Mouse (Mus musculus) spleen, adult 2 months (tissue): ENCODE data around the gene Gak. TPM values are rescaled to one million over a fixed set of nuclear protein-coding genes. Genes with fewer than 3 reads are reported as not detected.
"Not testable (repeated sequence)": the region's sequence is repeated elsewhere in the genome, so short reads cannot be mapped to it uniquely, and the experiment has no call there.

Experiments used
- DNase-seq, 2 experiments: peaks; one replicate each; pipeline versions ENCODE4 v3.0.0 to v3.0.0-alpha.2; 2012 to 2021; ENCODE audit warnings: low spot score in 2 of 2, low read depth in 1 of 2
- H3K27ac ChIP-seq: fragments of 200-500 bp; 2 replicates; pipeline ENCODE4 v1.5.1; 2012; ENCODE audit warnings: low read length, inconsistent platforms; ENCODE audit not compliant: insufficient read depth
- H3K27me3 ChIP-seq: fragments of 200-500 bp; 2 replicates; pipeline ENCODE4 v1.6.1; 2012; ENCODE audit warnings: mild to moderate bottlenecking, moderate library complexity, low read length, inconsistent platforms; ENCODE audit not compliant: control insufficient read depth, insufficient read depth
- H3K36me3 ChIP-seq: fragments of 200-500 bp; 2 replicates; pipeline ENCODE4 v1.6.1; 2012; ENCODE audit warnings: mild to moderate bottlenecking, low read length, inconsistent platforms; ENCODE audit not compliant: control insufficient read depth, insufficient read depth
- H3K4me1 ChIP-seq: fragments of 200-500 bp; 2 replicates; pipeline ENCODE4 v1.6.1; 2011; ENCODE audit warnings: inconsistent platforms; ENCODE audit not compliant: control insufficient read depth, insufficient read depth, insufficient read length
- H3K4me3 ChIP-seq: fragments of 200-500 bp; 2 replicates; pipeline ENCODE4 v1.5.1; 2011; ENCODE audit warnings: mild to moderate bottlenecking, inconsistent platforms; ENCODE audit not compliant: insufficient read depth, insufficient read length; ENCODE audit errors: extremely low read depth
- CTCF ChIP-seq: fragments of 200-500 bp; IDR thresholded peaks from 2 replicates; pipeline ENCODE4 v1.5.1; 2011; ENCODE audit warnings: mild to moderate bottlenecking, inconsistent platforms; ENCODE audit not compliant: insufficient read depth, insufficient read length, insufficient replicate concordance; ENCODE audit errors: extremely low read depth
- POLR2A ChIP-seq: fragments of 200-500 bp; IDR thresholded peaks from 2 replicates; pipeline ENCODE4 v1.6.1; 2011; ENCODE audit warnings: low read depth, low read length, inconsistent platforms
- WGBS: fragments of 180-500 bp; shearing (Covaris S2); methylation state at CpG from one replicate; pipeline ENCODE4 v1.1.7; 2018; 5-methylcytosine and 5-hydroxymethylcytosine counted together
- polyA plus RNA-seq: library from polyadenylated mRNA; depleted of rRNA; stranded (reverse); fragments of >200 nt; gene quantifications from 2 replicates; pipeline ENCODE4 v1.2.3, GENCODE M21; 2012

Gak gene
- polyA plus RNA-seq, 1 experiment, result 69.2 TPM

DNA sequence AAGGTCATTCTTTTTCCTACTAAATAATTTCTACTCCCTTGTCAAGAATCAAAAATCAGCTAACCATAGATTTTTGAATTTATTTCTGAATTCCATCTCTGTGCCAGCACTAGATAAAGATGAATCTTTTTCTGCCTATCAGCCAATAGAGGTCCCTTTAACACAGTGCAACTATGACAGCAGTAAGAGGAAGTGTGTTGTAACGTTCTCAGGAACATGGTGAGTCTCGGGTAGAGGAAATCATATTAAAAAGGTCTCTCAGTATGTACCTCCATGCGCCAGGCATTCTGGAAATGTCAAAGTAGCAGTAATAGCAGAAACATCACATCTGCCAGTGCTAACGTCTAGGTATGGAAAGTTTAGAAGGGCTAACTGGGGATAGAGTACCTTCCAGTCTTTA, 6.6 kb upstream of the Gak start:
- DNase-seq, result no peak
- WGBS, result 35% methylated on average over 4 of the region's 4 CpGs
- Histone ChIP-seq H3K36me3 (peaks cover 2% of the 10 kb centered on the region), H3K4me3 (no peak overlapping the region), H3K27ac (no peak overlapping the region), H3K4me1 (no peaks in the 10 kb centered on the region), H3K27me3 (no peaks in the 10 kb centered on the region)
- TF ChIP-seq CTCF (no peak), POLR2A (no peak)

DNA sequence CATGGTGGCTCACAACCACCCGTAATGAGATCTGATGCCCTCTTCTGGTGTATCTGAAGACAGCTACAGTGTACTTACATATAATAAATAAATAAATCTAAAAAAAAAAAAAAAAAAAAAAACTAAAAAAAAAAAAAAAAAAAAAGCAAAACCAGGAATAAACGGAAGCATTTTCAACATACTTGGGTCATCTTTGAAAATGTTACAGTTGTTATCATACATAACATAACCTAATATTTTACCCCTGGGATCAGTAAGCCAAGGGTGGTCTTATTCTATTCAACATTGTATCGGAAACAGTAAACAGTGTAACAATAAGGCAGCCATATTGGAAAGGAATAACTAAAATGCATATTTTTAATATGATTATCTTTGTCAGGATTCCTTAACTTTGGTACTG, 4.5 kb upstream of the Gak start:
- WGBS, result 81% methylated on average over 3 of the region's 3 CpGs
- not testable (repeated sequence) for DNase-seq, H3K4me1 ChIP-seq, H3K27me3 ChIP-seq, H3K4me3 ChIP-seq, H3K36me3 ChIP-seq, H3K27ac ChIP-seq

DNA sequence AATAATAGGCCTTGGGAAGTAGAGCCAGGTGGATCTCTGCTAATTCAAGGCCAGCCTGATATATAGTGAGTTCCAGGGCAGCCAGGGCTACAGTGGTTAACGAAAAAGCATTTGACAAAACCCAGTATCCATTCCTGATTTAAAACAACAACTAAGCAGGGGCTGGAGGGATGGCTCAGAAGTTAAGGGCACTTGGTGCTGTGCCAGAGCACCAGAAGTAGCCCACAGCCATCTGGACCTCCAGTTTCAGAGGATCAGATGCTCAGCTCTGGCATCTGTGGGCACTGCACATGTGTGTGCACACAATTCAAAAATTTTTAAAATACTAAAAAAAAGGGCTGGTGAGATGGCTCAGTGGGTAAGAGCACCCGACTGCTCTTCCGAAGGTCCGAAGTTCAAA, 4.1 kb upstream of the Gak start:
- no peaks in the 10 kb centered on the region for H3K27me3 ChIP-seq
- no peaks in the 10 kb centered on the region for H3K4me1 ChIP-seq
- no peak for DNase-seq
- H3K27ac ChIP-seq, result no peak overlapping the region
- WGBS, result 90% methylated on average over 4 of the region's 4 CpGs
- H3K36me3 ChIP-seq, result peaks cover 2% of the 10 kb centered on the region
- no peak overlapping the region for H3K4me3 ChIP-seq
- TF ChIP-seq POLR2A (no peak), CTCF (no peak)

DNA sequence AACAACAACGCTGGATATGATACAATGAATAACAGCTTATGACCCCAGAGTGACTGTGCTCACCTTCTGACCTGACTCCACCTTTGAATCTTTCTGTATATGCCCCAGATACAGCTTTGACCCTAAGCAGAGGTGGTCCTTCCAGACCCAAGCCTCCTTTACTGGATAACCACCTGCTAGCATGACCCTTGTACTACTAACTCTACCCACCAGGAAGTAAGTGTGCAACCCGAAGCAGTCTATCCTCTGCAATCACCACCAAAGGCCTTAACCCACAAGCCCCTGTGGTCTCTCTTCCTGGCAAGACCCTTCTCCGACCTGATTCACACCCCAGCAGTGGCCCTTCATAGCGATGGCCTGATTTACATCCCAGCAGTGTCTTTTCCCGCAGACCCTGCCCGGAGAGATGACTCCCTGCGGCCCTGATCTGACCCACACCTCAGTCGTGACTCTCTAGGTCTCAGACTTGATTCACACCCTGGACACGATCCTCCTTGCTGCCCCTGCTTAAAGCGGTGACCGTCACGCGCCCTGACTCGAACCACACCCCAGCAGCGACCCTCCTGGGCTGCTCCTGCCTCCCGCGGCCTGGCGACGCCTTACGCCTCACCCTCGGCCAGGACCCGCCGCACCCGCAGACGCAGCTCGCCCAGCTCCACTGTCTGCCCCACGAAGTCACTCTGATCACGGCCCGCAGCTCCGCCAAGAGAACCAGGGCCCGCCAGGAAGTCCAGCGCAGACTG, 493 bp downstream of the Gak start:
- peaks cover 2% of the 10 kb centered on the region; the same call in 1 of the 2 replicates for H3K4me1 ChIP-seq
- under 1% methylated on average over 32 of the region's 32 CpGs for WGBS
- H3K27ac ChIP-seq, result peak overlapping the region; percentile 91
- peaks cover 6% of the 10 kb centered on the region for H3K36me3 ChIP-seq
- TF ChIP-seq CTCF (no peak), POLR2A (no peak)
- H3K4me3 ChIP-seq, result peak overlapping the region; percentile 77
- DNase-seq, result peak in 1 of 2 experiments; percentile 14
- H3K27me3 ChIP-seq, result no peaks in the 10 kb centered on the region

DNA sequence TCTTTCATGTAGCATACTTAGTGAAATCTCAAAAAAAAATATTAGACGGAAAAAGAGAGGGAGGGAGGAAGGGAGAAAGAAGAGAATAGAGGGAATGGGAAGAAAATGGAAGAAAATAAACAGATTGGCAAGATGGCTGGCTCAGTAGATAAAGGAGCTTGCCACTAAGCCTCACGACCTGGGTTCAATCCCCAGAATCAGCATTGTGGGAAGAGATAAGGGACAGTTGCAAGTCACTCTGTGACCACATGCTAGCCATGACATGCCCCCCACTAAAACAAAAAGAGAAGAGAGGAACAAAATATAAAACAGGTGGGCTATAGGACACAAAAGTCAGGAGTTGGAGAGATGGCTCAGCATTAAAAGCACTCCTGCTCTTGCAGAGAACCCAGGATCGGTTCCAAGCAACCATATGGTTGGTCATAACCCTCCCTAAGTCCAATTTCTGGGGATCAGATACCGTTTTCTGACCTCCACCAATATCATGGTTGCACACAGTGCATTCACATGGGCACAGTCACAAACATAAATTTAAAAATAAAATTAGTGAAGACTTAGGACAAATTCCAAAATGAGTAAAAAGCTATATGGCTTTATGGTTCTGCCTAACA, 3.4 kb downstream of the Gak start:
- H3K4me1 ChIP-seq, result peaks cover 2% of the 10 kb centered on the region; the same call in 1 of the 2 replicates
- H3K27ac ChIP-seq, result no peak overlapping the region
- DNase-seq, result no peak
- no peak overlapping the region for H3K4me3 ChIP-seq
- WGBS, result 77% methylated on average over 4 of the region's 4 CpGs
- TF ChIP-seq CTCF (no peak), POLR2A (no peak)
- H3K27me3 ChIP-seq, result no peaks in the 10 kb centered on the region
- peaks cover 28% of the 10 kb centered on the region for H3K36me3 ChIP-seq

DNA sequence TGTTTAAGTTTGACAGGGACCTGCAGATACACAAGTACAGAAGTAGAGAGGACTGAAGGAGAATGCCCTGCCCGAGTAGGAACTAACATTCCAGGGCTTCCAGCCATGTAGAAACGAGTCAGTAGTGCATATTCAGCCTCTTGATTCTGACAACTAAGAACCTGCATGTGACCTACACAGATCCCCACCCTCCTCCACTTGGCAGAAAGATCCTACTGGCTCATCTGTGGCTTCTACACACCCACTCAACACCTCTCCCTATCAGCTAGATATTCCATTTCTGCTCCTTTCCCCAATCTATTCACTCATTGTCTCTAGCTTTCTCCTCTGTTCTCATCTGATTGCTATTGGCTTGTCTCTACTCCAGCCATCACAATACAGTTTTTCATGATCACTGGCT, 7.7 kb downstream of the Gak start:
- H3K27ac ChIP-seq, result no peak overlapping the region
- WGBS, result 76% methylated on average over 2 of the region's 2 CpGs
- no peaks in the 10 kb centered on the region for H3K4me1 ChIP-seq
- H3K27me3 ChIP-seq, result no peaks in the 10 kb centered on the region
- H3K4me3 ChIP-seq, result no peak overlapping the region
- DNase-seq, result no peak
- no peak for TF ChIP-seq CTCF
- TF ChIP-seq POLR2A, result no peak
- peaks cover 39% of the 10 kb centered on the region for H3K36me3 ChIP-seq

DNA sequence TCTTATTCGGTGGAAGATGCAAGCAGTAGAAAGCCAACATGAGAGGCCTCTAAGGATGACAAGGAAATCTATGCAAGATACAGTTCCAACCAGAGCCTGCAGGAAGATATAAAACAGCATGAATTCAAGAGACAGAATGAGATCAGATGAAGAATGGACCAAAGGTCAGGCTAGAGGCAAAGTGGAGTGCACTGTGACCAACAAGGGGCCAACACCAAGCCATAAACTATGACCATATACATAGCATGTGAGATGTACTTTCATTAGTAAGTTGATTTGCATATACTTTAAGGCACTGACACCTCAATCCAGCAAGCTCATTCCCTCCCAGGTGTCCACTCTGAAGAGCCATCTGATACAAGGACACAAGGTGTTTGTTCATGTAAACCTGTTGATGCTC, 19.1 kb downstream of the Gak start:
- WGBS, result 91% methylated on average over 1 of the region's 1 CpGs
- no peaks in the 10 kb centered on the region for H3K27me3 ChIP-seq
- no peaks in the 10 kb centered on the region for H3K4me1 ChIP-seq
- H3K4me3 ChIP-seq, result no peak overlapping the region
- no peak overlapping the region for H3K27ac ChIP-seq
- DNase-seq, result no peak
- TF ChIP-seq CTCF (no peak), POLR2A (no peak)
- peaks cover 59% of the 10 kb centered on the region for H3K36me3 ChIP-seq
